Mouse (Mus musculus) embryonic fibroblast, embryonic 13.5 days (primary cell): Measurements from ENCODE around the gene Ngfr.

Experiments
- CTCF ChIP-seq: IDR thresholded peaks from 2 replicates; pipeline ENCODE4 v1.5.1; 2011; ENCODE audit warnings: mild to moderate bottlenecking, control low read depth, low read length, moderate library complexity, borderline replicate concordance; ENCODE audit not compliant: insufficient read depth
- POLR2A ChIP-seq: IDR thresholded peaks from 2 replicates; pipeline ENCODE4 v1.6.1; 2011; ENCODE audit warnings: low read depth, mild to moderate bottlenecking, control low read depth, low read length, moderate library complexity

DNA sequence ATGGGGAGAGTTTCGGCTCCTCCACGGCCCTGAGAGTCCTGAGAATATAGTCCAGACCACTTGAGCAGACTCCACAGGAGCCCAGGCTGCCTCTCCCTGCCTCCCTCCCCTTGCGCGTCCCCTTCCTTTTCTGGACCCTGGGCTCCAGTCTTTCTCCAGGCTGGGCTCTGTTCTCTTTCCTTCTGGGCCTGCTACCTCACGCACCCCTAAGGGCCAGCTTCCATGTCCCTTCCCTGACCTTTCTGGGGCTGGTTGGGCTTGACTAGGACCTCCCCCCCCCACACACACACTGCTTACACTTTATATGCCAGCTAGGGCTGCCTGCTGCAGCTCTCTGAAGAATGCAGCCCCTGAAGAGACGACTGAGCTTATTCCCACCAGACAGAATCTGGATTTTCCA is 20.2 kb downstream of the Ngfr start:
- TF ChIP-seq CTCF = no peak
- TF ChIP-seq POLR2A = no peak
